Mouse (Mus musculus): ENCODE results near the gene Fto. TPM values are rescaled to one million over a fixed set of nuclear protein-coding genes. Genes with fewer than 3 reads are reported as not detected.

The Fto gene
- polyA plus RNA-seq, 1 experiment from 2014 or later, result 72.1 TPM

DNA sequence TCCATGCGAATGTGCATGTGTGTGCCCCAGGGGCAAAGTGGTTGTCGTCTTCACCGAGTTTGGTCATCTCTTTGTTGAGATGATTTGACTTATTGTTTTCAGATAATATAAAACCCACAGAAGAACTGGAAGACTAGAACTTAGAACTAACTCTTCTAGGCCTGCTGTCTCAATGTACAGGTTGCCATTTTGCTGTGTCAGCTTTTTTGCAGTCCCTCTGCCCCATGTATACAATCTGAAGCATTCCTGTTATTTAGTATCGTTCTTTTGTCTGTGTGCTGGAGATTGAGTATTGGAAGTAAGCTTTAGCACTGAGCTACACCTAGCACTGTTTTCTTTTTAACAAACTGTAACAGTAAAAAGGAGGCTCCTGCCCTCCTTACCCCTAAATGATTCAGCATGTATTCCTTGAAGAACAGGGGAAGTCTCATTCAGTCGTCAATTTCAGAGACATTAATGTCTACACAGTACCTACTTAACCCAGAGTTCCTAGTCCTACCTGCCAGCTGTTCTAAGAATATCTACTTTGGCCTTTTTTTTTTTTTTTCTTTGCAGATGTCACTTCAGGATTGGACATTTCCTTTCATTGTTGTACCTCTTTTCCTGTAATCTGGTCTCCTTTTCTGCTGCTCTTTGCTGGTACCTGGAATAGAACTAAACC, 4.4 kb downstream of the Fto start:
- Histone ChIP-seq H3K27me3 (ENCODE audit: control insufficient read depth, insufficient read depth, low read length) (no peaks in the 10 kb centered on the region), H3K4me1 (ENCODE audit: control insufficient read depth, insufficient read depth, low read length) (peaks cover 10% of the 10 kb centered on the region), H3K27ac (ENCODE audit: low read length) (no peak overlapping the region), H3K36me3 (ENCODE audit: control insufficient read depth, insufficient read depth) (no peaks in the 10 kb centered on the region), H3K4me3 (ENCODE audit: low read length) (no peak overlapping the region), H3K9ac (ENCODE audit: low read length) (no peak overlapping the region), H3K9me3 (replicated peaks; ENCODE audit: control insufficient read depth, low read length) (no peaks in the 10 kb centered on the region), H3K4me2 (ENCODE audit: low read depth, low read length) (no peak overlapping the region)
- no peak for ATAC-seq (replicated peaks; ENCODE audit: extremely low read depth, insufficient read depth, low FRiP score)
- WGBS, result 89% methylated on average over 5 of the region's 5 CpGs

DNA sequence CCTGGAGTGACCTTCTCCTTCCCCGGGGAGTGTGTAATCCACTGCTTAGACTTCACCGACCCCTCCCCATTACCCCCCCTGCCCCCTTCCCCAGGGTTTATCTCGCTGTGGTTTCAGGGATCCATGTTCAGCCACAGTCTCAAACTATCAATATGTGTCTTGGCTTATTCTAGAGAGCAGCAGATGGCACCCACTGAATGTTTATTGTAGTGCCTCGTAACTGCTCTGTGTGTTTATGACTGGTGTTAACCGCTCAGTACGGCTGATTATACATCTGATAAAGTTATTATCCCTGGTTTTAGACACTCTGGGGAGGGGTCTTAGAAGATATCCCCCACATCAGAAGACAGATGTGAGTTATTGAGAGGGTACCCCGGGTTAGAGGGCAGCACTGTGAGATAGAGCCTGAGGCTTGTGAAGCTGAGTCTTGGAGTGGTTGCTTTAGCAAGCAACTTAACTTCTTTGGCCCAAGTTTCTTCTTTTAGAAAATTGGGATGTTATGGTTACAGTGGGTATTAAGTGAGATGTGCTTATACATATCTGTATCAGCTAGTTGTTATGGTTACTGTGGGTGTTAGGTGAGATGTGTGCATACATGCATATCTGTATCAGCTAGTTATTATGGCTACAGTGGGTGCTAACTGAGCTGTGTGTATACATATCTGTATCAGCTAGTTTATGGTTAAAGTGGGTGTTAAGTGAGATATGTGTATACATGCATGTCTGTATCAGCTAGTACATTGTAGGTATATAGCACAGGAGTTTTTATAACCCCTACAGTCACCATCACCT, 5.8 kb downstream of the Fto start:
- 86% methylated on average over 7 of the region's 7 CpGs for WGBS
- Histone ChIP-seq H3K4me1 (ENCODE audit: control insufficient read depth, insufficient read depth, low read length) (peaks cover 15% of the 10 kb centered on the region), H3K36me3 (ENCODE audit: control insufficient read depth, insufficient read depth) (no peaks in the 10 kb centered on the region), H3K4me3 (ENCODE audit: low read length) (no peak overlapping the region), H3K27me3 (ENCODE audit: control insufficient read depth, insufficient read depth, low read length) (no peaks in the 10 kb centered on the region), H3K4me2 (ENCODE audit: low read depth, low read length) (no peak overlapping the region), H3K9me3 (replicated peaks; ENCODE audit: control insufficient read depth, low read length) (no peaks in the 10 kb centered on the region), H3K9ac (ENCODE audit: low read length) (no peak overlapping the region), H3K27ac (ENCODE audit: low read length) (no peak overlapping the region)
- ATAC-seq (replicated peaks; ENCODE audit: extremely low read depth, insufficient read depth, low FRiP score), result no peak

DNA sequence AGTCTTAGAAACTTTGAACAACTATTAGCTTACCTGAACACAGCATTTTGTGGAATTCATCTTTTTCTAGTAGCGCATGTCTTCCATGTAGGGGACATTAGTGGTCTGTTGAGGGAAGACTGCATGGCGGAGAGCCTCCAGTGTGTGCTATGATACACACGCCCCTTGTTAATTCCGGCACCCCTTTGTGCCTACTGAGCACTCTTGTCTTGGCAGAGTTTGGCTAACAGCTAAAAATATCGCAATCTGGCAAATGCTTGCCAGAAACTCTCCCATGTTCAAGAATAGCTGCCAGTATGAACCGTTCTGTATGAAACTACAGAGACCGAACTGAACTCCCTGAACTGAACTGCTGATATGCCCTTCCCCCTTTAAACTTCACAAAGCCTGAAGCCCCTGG, 10.2 kb downstream of the Fto start:
- H3K27me3 ChIP-seq (ENCODE audit: control insufficient read depth, insufficient read depth, low read length), result no peaks in the 10 kb centered on the region
- ATAC-seq (replicated peaks; ENCODE audit: extremely low read depth, insufficient read depth, low FRiP score), result peak; percentile 59
- H3K9ac ChIP-seq (ENCODE audit: low read length), result no peak overlapping the region; the same call in 1 of the 2 replicates
- H3K4me2 ChIP-seq (ENCODE audit: low read depth, low read length), result peak overlapping the region; percentile 26; the same call in 1 of the 2 replicates
- H3K4me1 ChIP-seq (ENCODE audit: control insufficient read depth, insufficient read depth, low read length), result peaks cover 13% of the 10 kb centered on the region
- no peaks in the 10 kb centered on the region for H3K36me3 ChIP-seq (ENCODE audit: control insufficient read depth, insufficient read depth)
- no peak overlapping the region for H3K4me3 ChIP-seq (ENCODE audit: low read length)
- H3K27ac ChIP-seq (ENCODE audit: low read length), result peak overlapping the region; percentile 67
- H3K9me3 ChIP-seq (replicated peaks; ENCODE audit: control insufficient read depth, low read length), result no peaks in the 10 kb centered on the region
- WGBS, result 51% methylated on average over 7 of the region's 7 CpGs

DNA sequence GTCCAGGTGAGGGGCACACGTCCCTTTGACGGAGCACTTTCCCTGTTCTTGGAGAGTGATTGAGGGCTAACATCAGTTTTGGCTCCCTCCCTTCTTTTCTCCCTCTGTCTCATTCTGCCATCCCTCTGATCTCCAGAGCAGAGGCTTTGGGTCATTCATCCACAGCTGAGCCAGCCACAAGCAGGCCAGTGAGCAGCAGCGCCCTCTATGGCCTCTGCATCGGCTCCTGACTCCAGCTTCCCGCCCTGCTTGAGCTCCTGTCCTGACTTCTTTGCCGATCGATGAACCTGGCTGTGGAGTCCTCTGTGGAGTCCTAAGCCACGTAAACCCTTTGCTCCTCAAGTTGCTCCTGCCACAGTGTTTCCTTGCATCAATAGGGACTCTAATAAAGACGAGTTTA, 10.9 kb downstream of the Fto start:
- no peaks in the 10 kb centered on the region for H3K27me3 ChIP-seq (ENCODE audit: control insufficient read depth, insufficient read depth, low read length)
- H3K9ac ChIP-seq (ENCODE audit: low read length), result peak overlapping the region; percentile 38; the same call in 1 of the 2 replicates
- H3K27ac ChIP-seq (ENCODE audit: low read length), result peak overlapping the region; percentile 67
- no peaks in the 10 kb centered on the region for H3K9me3 ChIP-seq (replicated peaks; ENCODE audit: control insufficient read depth, low read length)
- no peak for ATAC-seq (replicated peaks; ENCODE audit: extremely low read depth, insufficient read depth, low FRiP score)
- no peak overlapping the region for H3K4me3 ChIP-seq (ENCODE audit: low read length)
- H3K36me3 ChIP-seq (ENCODE audit: control insufficient read depth, insufficient read depth), result no peaks in the 10 kb centered on the region
- H3K4me2 ChIP-seq (ENCODE audit: low read depth, low read length), result peak overlapping the region; percentile 26; the same call in 1 of the 2 replicates
- peaks cover 19% of the 10 kb centered on the region for H3K4me1 ChIP-seq (ENCODE audit: control insufficient read depth, insufficient read depth, low read length)
- 66% methylated on average over 9 of the region's 9 CpGs for WGBS

DNA sequence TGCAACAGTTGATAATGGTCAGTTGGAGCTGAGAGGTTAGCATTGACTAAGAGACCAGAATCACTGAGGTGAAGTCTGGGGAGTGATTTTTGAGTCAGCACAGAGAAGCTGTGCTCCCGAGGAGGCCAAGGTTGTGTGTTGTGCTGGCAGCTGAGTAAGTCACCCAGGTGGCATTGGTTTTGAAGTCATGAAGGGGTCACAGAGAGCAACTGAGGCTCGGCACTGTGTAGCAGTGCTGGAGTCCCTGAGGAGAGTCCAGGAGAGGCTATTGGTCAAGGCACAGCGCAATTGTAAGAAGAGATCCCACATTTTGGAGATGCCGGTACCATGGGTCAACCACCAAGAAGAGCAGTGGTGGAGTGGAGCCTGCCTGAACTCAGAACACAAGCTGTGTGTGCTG, 11.6 kb downstream of the Fto start:
- no peaks in the 10 kb centered on the region for H3K36me3 ChIP-seq (ENCODE audit: control insufficient read depth, insufficient read depth)
- H3K27ac ChIP-seq (ENCODE audit: low read length), result no peak overlapping the region
- no peak overlapping the region for H3K4me3 ChIP-seq (ENCODE audit: low read length)
- 92% methylated on average over 4 of the region's 4 CpGs for WGBS
- no peak for ATAC-seq (replicated peaks; ENCODE audit: extremely low read depth, insufficient read depth, low FRiP score)
- no peaks in the 10 kb centered on the region for H3K27me3 ChIP-seq (ENCODE audit: control insufficient read depth, insufficient read depth, low read length)
- H3K9me3 ChIP-seq (replicated peaks; ENCODE audit: control insufficient read depth, low read length), result no peaks in the 10 kb centered on the region
- no peak overlapping the region for H3K9ac ChIP-seq (ENCODE audit: low read length)
- no peak overlapping the region for H3K4me2 ChIP-seq (ENCODE audit: low read depth, low read length)
- H3K4me1 ChIP-seq (ENCODE audit: control insufficient read depth, insufficient read depth, low read length), result peaks cover 26% of the 10 kb centered on the region

DNA sequence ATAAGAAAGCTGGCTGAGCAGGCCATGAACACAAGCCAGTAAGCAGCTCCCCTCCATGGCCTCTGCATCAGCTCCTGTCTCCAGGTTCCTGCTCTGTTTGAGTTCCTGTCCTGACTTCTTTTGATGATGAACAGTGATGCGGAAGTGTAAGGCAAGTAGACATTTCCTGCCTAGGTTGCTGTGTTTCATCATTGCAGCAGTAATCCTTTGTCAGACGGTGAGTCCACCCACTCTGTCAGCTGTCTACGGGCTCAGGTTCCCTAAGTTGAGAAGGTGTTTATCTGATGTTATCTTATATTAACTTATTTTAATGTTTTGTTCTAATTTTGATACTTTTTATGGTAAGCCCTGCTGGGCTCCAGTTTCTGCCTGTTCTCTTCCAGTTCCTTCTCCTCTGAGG, 12.7 kb downstream of the Fto start:
- Histone ChIP-seq H3K4me3 (ENCODE audit: low read length) (no peak overlapping the region), H3K4me2 (ENCODE audit: low read depth, low read length) (no peak overlapping the region), H3K9ac (ENCODE audit: low read length) (no peak overlapping the region), H3K36me3 (ENCODE audit: control insufficient read depth, insufficient read depth) (no peaks in the 10 kb centered on the region), H3K4me1 (ENCODE audit: control insufficient read depth, insufficient read depth, low read length) (peaks cover 34% of the 10 kb centered on the region), H3K9me3 (replicated peaks; ENCODE audit: control insufficient read depth, low read length) (no peaks in the 10 kb centered on the region), H3K27ac (ENCODE audit: low read length) (no peak overlapping the region), H3K27me3 (ENCODE audit: control insufficient read depth, insufficient read depth, low read length) (no peaks in the 10 kb centered on the region)
- ATAC-seq (replicated peaks; ENCODE audit: extremely low read depth, insufficient read depth, low FRiP score), result no peak
- 54% methylated on average over 3 of the region's 3 CpGs for WGBS

DNA sequence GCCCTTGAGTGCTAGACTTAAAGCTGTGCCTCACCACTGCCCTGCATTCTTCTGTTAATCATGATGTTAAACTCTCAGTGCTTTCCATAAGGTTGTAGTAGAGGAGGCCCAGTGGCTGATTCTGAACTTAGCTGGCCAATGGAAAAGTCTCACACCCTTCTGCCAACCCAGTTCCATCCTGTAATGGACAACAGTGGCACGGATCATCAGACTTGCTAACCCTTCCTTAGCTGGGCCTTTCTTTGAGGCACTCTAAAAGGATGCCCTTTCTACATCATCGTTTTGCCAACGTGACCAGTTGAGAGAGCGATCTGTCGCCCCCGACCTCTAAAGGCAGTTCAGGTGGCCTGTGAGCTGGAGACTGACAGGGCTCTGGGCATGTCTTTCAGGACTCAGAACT, 13.6 kb downstream of the Fto start:
- Histone ChIP-seq H3K4me1 (ENCODE audit: control insufficient read depth, insufficient read depth, low read length) (peaks cover 42% of the 10 kb centered on the region), H3K27ac (ENCODE audit: low read length) (no peak overlapping the region), H3K27me3 (ENCODE audit: control insufficient read depth, insufficient read depth, low read length) (no peaks in the 10 kb centered on the region), H3K9me3 (replicated peaks; ENCODE audit: control insufficient read depth, low read length) (no peaks in the 10 kb centered on the region), H3K36me3 (ENCODE audit: control insufficient read depth, insufficient read depth) (no peaks in the 10 kb centered on the region), H3K4me3 (ENCODE audit: low read length) (no peak overlapping the region), H3K4me2 (ENCODE audit: low read depth, low read length) (no peak overlapping the region), H3K9ac (ENCODE audit: low read length) (no peak overlapping the region)
- no peak for ATAC-seq (replicated peaks; ENCODE audit: extremely low read depth, insufficient read depth, low FRiP score)
- 84% methylated on average over 6 of the region's 6 CpGs for WGBS

DNA sequence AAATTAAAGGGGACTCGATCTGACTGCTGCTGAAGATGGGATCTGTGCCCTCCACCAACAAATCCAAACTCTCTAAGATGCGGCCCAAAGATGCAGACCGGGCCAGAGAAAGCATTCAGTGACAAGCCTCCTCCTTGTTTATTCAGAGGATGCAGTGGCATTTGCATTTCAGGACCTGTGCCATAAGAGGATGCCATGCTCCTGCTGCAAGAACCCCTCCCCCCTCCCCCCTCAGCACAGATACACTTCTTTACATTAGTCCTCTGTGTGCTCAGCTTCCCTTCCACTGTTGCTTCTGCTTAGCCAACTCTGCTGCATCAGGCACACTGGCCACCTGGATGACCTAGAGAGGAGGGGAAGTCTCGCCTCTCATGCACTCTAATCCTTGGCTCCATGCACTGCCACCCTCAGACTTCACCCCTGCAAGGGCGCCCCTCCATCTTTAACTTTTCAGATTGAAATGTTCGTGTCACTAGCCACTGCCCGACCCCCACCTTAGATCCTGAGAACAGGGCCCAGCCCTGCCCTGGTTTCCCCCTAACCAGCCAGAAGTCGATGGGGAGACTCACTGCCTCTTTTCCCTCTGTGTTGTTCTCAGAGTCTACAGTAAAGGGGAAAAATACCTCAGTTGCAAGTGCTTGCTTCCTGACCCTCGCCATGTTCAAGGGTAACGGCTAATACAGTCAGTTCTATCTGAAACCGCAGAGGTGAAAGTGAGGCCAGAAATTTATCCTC, 14.3 kb downstream of the Fto start:
- no peak overlapping the region for H3K4me2 ChIP-seq (ENCODE audit: low read depth, low read length)
- peaks cover 45% of the 10 kb centered on the region for H3K4me1 ChIP-seq (ENCODE audit: control insufficient read depth, insufficient read depth, low read length)
- ATAC-seq (replicated peaks; ENCODE audit: extremely low read depth, insufficient read depth, low FRiP score), result no peak
- H3K27ac ChIP-seq (ENCODE audit: low read length), result no peak overlapping the region
- H3K9me3 ChIP-seq (replicated peaks; ENCODE audit: control insufficient read depth, low read length), result no peaks in the 10 kb centered on the region
- no peaks in the 10 kb centered on the region for H3K27me3 ChIP-seq (ENCODE audit: control insufficient read depth, insufficient read depth, low read length)
- no peaks in the 10 kb centered on the region for H3K36me3 ChIP-seq (ENCODE audit: control insufficient read depth, insufficient read depth)
- no peak overlapping the region for H3K4me3 ChIP-seq (ENCODE audit: low read length)
- no peak overlapping the region for H3K9ac ChIP-seq (ENCODE audit: low read length)
- 80% methylated on average over 11 of the region's 11 CpGs for WGBS

DNA sequence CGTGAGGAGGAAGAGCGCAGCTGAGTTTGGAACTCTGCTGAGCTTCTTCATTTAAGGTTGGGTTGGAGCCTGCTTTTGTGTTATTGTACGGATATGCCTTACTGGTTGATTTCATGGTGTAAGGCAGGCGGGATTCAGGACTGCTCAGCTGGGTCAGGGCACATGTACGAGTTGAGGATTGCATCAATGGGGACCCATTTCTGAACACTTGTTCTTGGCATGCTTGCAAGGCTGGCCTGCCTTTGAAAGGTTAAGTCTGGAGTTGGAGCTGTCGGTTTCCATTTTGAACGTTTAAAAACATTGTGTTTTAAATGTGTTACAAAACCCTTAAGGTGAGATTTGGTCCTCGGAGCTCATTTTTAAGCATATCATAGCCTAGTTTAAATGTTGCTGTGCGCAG, 15.7 kb downstream of the Fto start:
- whole genome bisulfite sequencing, result 80% methylated on average over 9 of the region's 9 CpGs
- Histone ChIP-seq H3K4me2 (ENCODE audit: low read depth, low read length) (no peak overlapping the region), H3K9me3 (replicated peaks; ENCODE audit: control insufficient read depth, low read length) (no peaks in the 10 kb centered on the region), H3K4me1 (ENCODE audit: control insufficient read depth, insufficient read depth, low read length) (peaks cover 46% of the 10 kb centered on the region), H3K27ac (ENCODE audit: low read length) (peak overlapping the region; percentile 75), H3K9ac (ENCODE audit: low read length) (no peak overlapping the region), H3K27me3 (ENCODE audit: control insufficient read depth, insufficient read depth, low read length) (no peaks in the 10 kb centered on the region), H3K36me3 (ENCODE audit: control insufficient read depth, insufficient read depth) (no peaks in the 10 kb centered on the region), H3K4me3 (ENCODE audit: low read length) (no peak overlapping the region)
- no peak for ATAC-seq (replicated peaks; ENCODE audit: extremely low read depth, insufficient read depth, low FRiP score)

Data from heart, embryonic 16.5 days (tissue).